Mouse (Mus musculus): ENCODE data around the gene Fstl5. TPM values are rescaled to one million over a fixed set of nuclear protein-coding genes. Genes with fewer than 3 reads are reported as not detected.
"Not testable (repeated sequence)": the region's sequence is repeated elsewhere in the genome, so short reads cannot be mapped to it uniquely, and the experiment has no call there.

Gene Fstl5
- polyA plus RNA-seq, 1 experiment from 2014 or later, result 4.6 TPM

GRCm38 (mm10) chr3:76336922-76337321 is 262.9 kb downstream of the Fstl5 start:
- H3K4me3 ChIP-seq (ENCODE audit: low read depth, low read length), result no peak overlapping the region
- ATAC-seq (replicated peaks; ENCODE audit: insufficient number of reproducible peaks, low FRiP score, low TSS enrichment, low read depth), result no peak
- WGBS, result 88% methylated on average over 4 of the region's 4 CpGs

GRCm38 (mm10) chr3:76367000-76367399 is 292.9 kb downstream of the Fstl5 start:
- Histone ChIP-seq H3K9ac (replicated peaks; ENCODE audit: low read length) (no peak overlapping the region), H3K9me3 (replicated peaks; ENCODE audit: control insufficient read depth, low read length) (no peaks in the 10 kb centered on the region), H3K27ac (replicated peaks; ENCODE audit: low read depth, low read length) (no peak overlapping the region), H3K27me3 (ENCODE audit: control insufficient read depth, insufficient read depth, low read length) (no peaks in the 10 kb centered on the region), H3K4me3 (ENCODE audit: low read depth, low read length) (no peak overlapping the region), H3K36me3 (replicated peaks; ENCODE audit: control insufficient read depth, insufficient read depth, low read depth, low read length) (no peaks in the 10 kb centered on the region), H3K4me2 (ENCODE audit: low read depth, low read length) (no peak overlapping the region), H3K4me1 (ENCODE audit: control insufficient read depth, insufficient read depth, low read length) (no peaks in the 10 kb centered on the region)
- DNase-seq (ENCODE audit: low spot score), result no peak
- ATAC-seq (replicated peaks; ENCODE audit: insufficient number of reproducible peaks, low FRiP score, low TSS enrichment, low read depth), result no peak

More at GRCm38 (mm10) chr3:76336922-76337321, 262.9 kb downstream of the Fstl5 start:
- H3K4me2 ChIP-seq (ENCODE audit: low read depth, low read length), result no peak overlapping the region
- H3K9ac ChIP-seq (replicated peaks; ENCODE audit: low read length), result no peak overlapping the region
- no peaks in the 10 kb centered on the region for H3K4me1 ChIP-seq (ENCODE audit: control insufficient read depth, insufficient read depth, low read length)
- no peaks in the 10 kb centered on the region for H3K27me3 ChIP-seq (ENCODE audit: control insufficient read depth, insufficient read depth, low read length)
- H3K27ac ChIP-seq (replicated peaks; ENCODE audit: low read depth, low read length), result no peak overlapping the region
- no peak for DNase-seq (ENCODE audit: low spot score)
- no peaks in the 10 kb centered on the region for H3K36me3 ChIP-seq (replicated peaks; ENCODE audit: control insufficient read depth, insufficient read depth, low read depth, low read length)
- H3K9me3 ChIP-seq (replicated peaks; ENCODE audit: control insufficient read depth, low read length), result no peaks in the 10 kb centered on the region

- Histone ChIP-seq H3K4me1 (ENCODE audit: control insufficient read depth, insufficient read depth, low read length) (no peaks in the 10 kb centered on the region), H3K4me2 (ENCODE audit: low read depth, low read length) (no peak overlapping the region), H3K9me3 (replicated peaks; ENCODE audit: control insufficient read depth, low read length) (no peaks in the 10 kb centered on the region), H3K36me3 (replicated peaks; ENCODE audit: control insufficient read depth, insufficient read depth, low read depth, low read length) (no peaks in the 10 kb centered on the region), H3K27ac (replicated peaks; ENCODE audit: low read depth, low read length) (no peak overlapping the region), H3K4me3 (ENCODE audit: low read depth, low read length) (no peak overlapping the region), H3K9ac (replicated peaks; ENCODE audit: low read length) (no peak overlapping the region), H3K27me3 (ENCODE audit: control insufficient read depth, insufficient read depth, low read length) (no peaks in the 10 kb centered on the region)
- DNase-seq (ENCODE audit: low spot score), result no peak
- no peak for ATAC-seq (replicated peaks; ENCODE audit: insufficient number of reproducible peaks, low FRiP score, low TSS enrichment, low read depth)
- 95% methylated on average over 4 of the region's 4 CpGs for WGBS
These were observed 295.8 kb downstream of the Fstl5 start for GRCm38 (mm10) chr3:76369910-76370309.

DNA sequence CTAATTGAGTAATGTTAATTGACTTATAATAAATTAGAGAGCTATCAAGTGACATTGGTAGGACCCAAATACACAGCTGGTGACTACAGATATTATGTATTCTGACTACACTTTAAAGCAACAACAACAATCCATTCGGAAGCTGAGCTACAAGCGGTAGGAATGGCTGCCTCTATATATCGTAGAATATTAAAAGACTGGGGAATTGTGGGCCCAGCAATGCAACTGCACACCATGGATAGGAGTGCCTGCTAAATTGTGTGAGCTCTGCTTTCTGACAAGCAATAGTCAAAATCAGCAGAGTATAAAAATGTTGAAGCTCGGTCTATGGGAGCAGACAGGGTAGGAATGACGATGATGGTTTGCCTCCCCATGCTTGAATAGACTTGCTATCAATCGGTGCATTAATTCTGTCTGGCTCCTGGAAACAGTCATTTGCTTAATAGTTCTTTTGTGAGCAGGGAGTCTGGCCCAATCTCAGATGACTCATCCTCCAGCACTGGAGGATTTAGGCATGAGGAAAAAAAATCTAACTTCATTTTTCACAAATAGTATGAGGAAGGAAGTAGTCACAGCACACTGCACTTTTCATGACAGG is 354.8 kb downstream of the Fstl5 start:
- Histone ChIP-seq H3K4me1 (ENCODE audit: control insufficient read depth, insufficient read depth, low read length) (no peaks in the 10 kb centered on the region), H3K4me2 (ENCODE audit: low read depth, low read length) (no peak overlapping the region), H3K9ac (replicated peaks; ENCODE audit: low read length) (no peak overlapping the region), H3K27ac (replicated peaks; ENCODE audit: low read depth, low read length) (no peak overlapping the region), H3K4me3 (ENCODE audit: low read depth, low read length) (no peak overlapping the region), H3K27me3 (ENCODE audit: control insufficient read depth, insufficient read depth, low read length) (no peaks in the 10 kb centered on the region), H3K9me3 (replicated peaks; ENCODE audit: control insufficient read depth, low read length) (no peaks in the 10 kb centered on the region), H3K36me3 (replicated peaks; ENCODE audit: control insufficient read depth, insufficient read depth, low read depth, low read length) (no peaks in the 10 kb centered on the region)
- DNase-seq (ENCODE audit: low spot score), result no peak
- 87% methylated on average over 6 of the region's 6 CpGs for WGBS
- ATAC-seq (replicated peaks; ENCODE audit: insufficient number of reproducible peaks, low FRiP score, low TSS enrichment, low read depth), result no peak

- ATAC-seq (replicated peaks; ENCODE audit: insufficient number of reproducible peaks, low FRiP score, low TSS enrichment, low read depth) (no peak), DNase-seq (ENCODE audit: low spot score) (no peak)
- no peaks in the 10 kb centered on the region for H3K4me1 ChIP-seq (ENCODE audit: control insufficient read depth, insufficient read depth, low read length)
- H3K27me3 ChIP-seq (ENCODE audit: control insufficient read depth, insufficient read depth, low read length), result no peaks in the 10 kb centered on the region
- no peak overlapping the region for H3K4me2 ChIP-seq (ENCODE audit: low read depth, low read length)
- H3K4me3 ChIP-seq (ENCODE audit: low read depth, low read length), result no peak overlapping the region
- no peak overlapping the region for H3K27ac ChIP-seq (replicated peaks; ENCODE audit: low read depth, low read length)
- no peaks in the 10 kb centered on the region for H3K36me3 ChIP-seq (replicated peaks; ENCODE audit: control insufficient read depth, insufficient read depth, low read depth, low read length)
- no peak overlapping the region for H3K9ac ChIP-seq (replicated peaks; ENCODE audit: low read length)
- H3K9me3 ChIP-seq (replicated peaks; ENCODE audit: control insufficient read depth, low read length), result no peaks in the 10 kb centered on the region; the same call in 1 of the 2 replicates
These were observed 393.3 kb downstream of the Fstl5 start for GRCm38 (mm10) chr3:76467229-76467874.

GRCm38 (mm10) chr3:76468147-76468546 is 394.1 kb downstream of the Fstl5 start:
- Histone ChIP-seq H3K9me3 (replicated peaks; ENCODE audit: control insufficient read depth, low read length) (no peaks in the 10 kb centered on the region), H3K27ac (replicated peaks; ENCODE audit: low read depth, low read length) (no peak overlapping the region), H3K4me1 (ENCODE audit: control insufficient read depth, insufficient read depth, low read length) (no peaks in the 10 kb centered on the region), H3K4me2 (ENCODE audit: low read depth, low read length) (no peak overlapping the region), H3K36me3 (replicated peaks; ENCODE audit: control insufficient read depth, insufficient read depth, low read depth, low read length) (no peaks in the 10 kb centered on the region), H3K4me3 (ENCODE audit: low read depth, low read length) (no peak overlapping the region), H3K27me3 (ENCODE audit: control insufficient read depth, insufficient read depth, low read length) (no peaks in the 10 kb centered on the region), H3K9ac (replicated peaks; ENCODE audit: low read length) (no peak overlapping the region)
- DNase-seq (ENCODE audit: low spot score) (no peak), ATAC-seq (replicated peaks; ENCODE audit: insufficient number of reproducible peaks, low FRiP score, low TSS enrichment, low read depth) (no peak)
- 71% methylated on average over 1 of the region's 1 CpGs for WGBS

DNA sequence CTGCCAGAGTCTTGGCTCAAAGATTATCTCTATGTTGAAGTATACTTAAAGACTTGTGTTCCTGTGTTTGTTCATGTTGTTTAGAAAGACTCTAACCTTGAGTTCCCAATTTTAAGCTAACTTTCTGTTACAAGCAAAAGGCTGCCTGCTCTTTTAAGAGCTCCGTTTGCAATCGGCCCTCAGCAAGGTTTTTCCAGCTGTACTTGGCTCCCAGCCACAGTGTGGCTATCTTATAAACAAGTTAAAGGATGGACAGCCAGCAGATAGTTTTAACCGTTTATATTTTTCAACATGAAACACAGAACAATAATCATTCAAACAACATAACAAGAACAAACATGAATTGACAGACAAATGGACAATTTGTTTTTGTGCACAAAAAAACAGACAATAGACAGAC is 433.8 kb downstream of the Fstl5 start:
- not testable (repeated sequence) for H3K9me3 ChIP-seq (replicated peaks; ENCODE audit: control insufficient read depth, low read length); H3K36me3 ChIP-seq (replicated peaks; ENCODE audit: control insufficient read depth, insufficient read depth, low read depth, low read length); H3K27ac ChIP-seq (replicated peaks; ENCODE audit: low read depth, low read length); H3K9ac ChIP-seq (replicated peaks; ENCODE audit: low read length); H3K4me2 ChIP-seq (ENCODE audit: low read depth, low read length); H3K4me1 ChIP-seq (ENCODE audit: control insufficient read depth, insufficient read depth, low read length); ATAC-seq (replicated peaks; ENCODE audit: insufficient number of reproducible peaks, low FRiP score, low TSS enrichment, low read depth); H3K27me3 ChIP-seq (ENCODE audit: control insufficient read depth, insufficient read depth, low read length); H3K4me3 ChIP-seq (ENCODE audit: low read depth, low read length); DNase-seq (ENCODE audit: low spot score)
- 84% methylated on average over 3 of the region's 3 CpGs for WGBS

GRCm38 (mm10) chr3:76508811-76509210 is 434.7 kb downstream of the Fstl5 start:
- no peak overlapping the region for H3K4me3 ChIP-seq (ENCODE audit: low read depth, low read length)

More at GRCm38 (mm10) chr3:76508811-76509210, 434.7 kb downstream of the Fstl5 start:
- ATAC-seq (replicated peaks; ENCODE audit: insufficient number of reproducible peaks, low FRiP score, low TSS enrichment, low read depth) (no peak), DNase-seq (ENCODE audit: low spot score) (no peak)
- H3K4me2 ChIP-seq (ENCODE audit: low read depth, low read length), result no peak overlapping the region
- no peaks in the 10 kb centered on the region for H3K27me3 ChIP-seq (ENCODE audit: control insufficient read depth, insufficient read depth, low read length)
- H3K27ac ChIP-seq (replicated peaks; ENCODE audit: low read depth, low read length), result no peak overlapping the region
- no peaks in the 10 kb centered on the region for H3K9me3 ChIP-seq (replicated peaks; ENCODE audit: control insufficient read depth, low read length)
- WGBS, result 90% methylated on average over 14 of the region's 14 CpGs
- H3K9ac ChIP-seq (replicated peaks; ENCODE audit: low read length), result no peak overlapping the region
- no peaks in the 10 kb centered on the region for H3K36me3 ChIP-seq (replicated peaks; ENCODE audit: control insufficient read depth, insufficient read depth, low read depth, low read length)
- no peaks in the 10 kb centered on the region for H3K4me1 ChIP-seq (ENCODE audit: control insufficient read depth, insufficient read depth, low read length)
